Mouse (Mus musculus) kidney, postnatal 0 days (tissue): Measurements from ENCODE around the gene Omd. TPM values are rescaled to one million over a fixed set of nuclear protein-coding genes. Genes with fewer than 3 reads are reported as not detected.

Experiments used
- ATAC-seq: fragments of 200-750 bp; cut with Nextera tagmentation; replicated peaks from 2 replicates; pipeline ENCODE4 v1.8.0; 2017; ENCODE audit warnings: low read depth, moderate number of reproducible peaks, moderate TSS enrichment, moderate library complexity; ENCODE audit not compliant: low FRiP score
- DNase-seq: peaks from one replicate; pipeline ENCODE4 v3.0.0-alpha.2; 2016; ENCODE audit warnings: low spot score
- H3K27ac ChIP-seq: fragments of 300-500 bp; sonication (generic); 2 replicates; pipeline ENCODE4 v1.5.1; 2014; ENCODE audit warnings: mild to moderate bottlenecking
- H3K27me3 ChIP-seq: fragments of 300-500 bp; sonication (generic); 2 replicates; pipeline ENCODE4 v1.6.1; 2014; ENCODE audit warnings: low read length, mixed read lengths; ENCODE audit not compliant: insufficient read depth
- H3K36me3 ChIP-seq: fragments of 300-500 bp; sonication (generic); 2 replicates; pipeline ENCODE4 v1.6.1; 2014; ENCODE audit warnings: low read length, mixed read lengths; ENCODE audit not compliant: insufficient read depth
- H3K4me1 ChIP-seq: fragments of 300-500 bp; sonication (generic); replicated peaks from 2 replicates; pipeline ENCODE4 v1.6.1; 2014; ENCODE audit warnings: antibody characterized with exemption, low read length, mixed read lengths; ENCODE audit not compliant: insufficient read depth
- H3K4me2 ChIP-seq: fragments of 300-500 bp; sonication (generic); 2 replicates; pipeline ENCODE4 v1.6.1; 2014; ENCODE audit warnings: mild to moderate bottlenecking, low read length, moderate library complexity, mixed read lengths
- H3K4me3 ChIP-seq: fragments of 300-500 bp; sonication (generic); replicated peaks from 2 replicates; pipeline ENCODE4 v1.5.1; 2014; ENCODE audit warnings: low read depth, low read length
- H3K9ac ChIP-seq: fragments of 300-500 bp; sonication (generic); 2 replicates; pipeline ENCODE4 v1.6.1; 2014; ENCODE audit warnings: low read depth, low read length
- H3K9me3 ChIP-seq: fragments of 300-500 bp; sonication (generic); replicated peaks from 2 replicates; pipeline ENCODE4 v1.6.1; 2016; ENCODE audit warnings: low read length, inconsistent platforms, mixed read lengths
- CTCF ChIP-seq: IDR thresholded peaks from 2 replicates; pipeline ENCODE4 v1.5.1; 2016; ENCODE audit warnings: antibody characterized with exemption, low read depth, mild to moderate bottlenecking, moderate library complexity
- WGBS: fragments of 180-500 bp; shearing (Covaris S2); extraction: QIAGEN DNeasy Blood & Tissue Kit; methylation state at CpG from one replicate; pipeline ENCODE4 v1.1.7; 2014; 5-methylcytosine and 5-hydroxymethylcytosine counted together
- polyA plus RNA-seq: library from polyadenylated mRNA; unstranded; fragments of >200 nt; fragmentation: Nextera tagmentation; extraction: Ambion mirVana; gene quantifications from 2 replicates; pipeline ENCODE4 v1.2.1, GENCODE M21; 2015

The Omd gene
- polyA plus RNA-seq, 1 experiment from 2014 or later, result 1.6 TPM

DNA sequence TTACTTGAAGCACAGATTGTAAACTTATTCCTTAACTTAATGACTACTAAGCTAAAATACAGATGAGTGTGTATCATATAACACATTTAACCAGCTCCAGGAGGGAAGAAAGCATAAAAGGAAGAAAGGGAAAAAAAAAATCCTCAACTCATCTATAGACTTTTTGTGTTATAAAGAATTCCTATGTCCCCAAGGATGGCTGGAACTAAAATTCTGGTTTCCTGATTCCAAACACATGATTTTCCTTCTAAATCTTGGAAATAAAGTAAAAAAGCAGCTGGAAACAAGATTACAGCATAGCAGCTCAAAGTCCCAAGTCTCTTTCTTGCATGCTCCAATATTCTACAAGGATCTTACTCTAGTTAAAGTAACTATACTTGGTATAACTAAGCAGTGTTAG is 21.3 kb downstream of the Omd start:
- DNase-seq, result no peak
- H3K9me3 ChIP-seq, result no peaks in the 10 kb centered on the region
- no peaks in the 10 kb centered on the region for H3K27me3 ChIP-seq
- H3K4me1 ChIP-seq, result no peaks in the 10 kb centered on the region
- no peak overlapping the region for H3K27ac ChIP-seq
- no peak overlapping the region for H3K4me3 ChIP-seq
- TF ChIP-seq CTCF, result no peak
- no peaks in the 10 kb centered on the region for H3K36me3 ChIP-seq
- ATAC-seq, result no peak
- H3K9ac ChIP-seq, result no peak overlapping the region
- H3K4me2 ChIP-seq, result no peak overlapping the region

DNA sequence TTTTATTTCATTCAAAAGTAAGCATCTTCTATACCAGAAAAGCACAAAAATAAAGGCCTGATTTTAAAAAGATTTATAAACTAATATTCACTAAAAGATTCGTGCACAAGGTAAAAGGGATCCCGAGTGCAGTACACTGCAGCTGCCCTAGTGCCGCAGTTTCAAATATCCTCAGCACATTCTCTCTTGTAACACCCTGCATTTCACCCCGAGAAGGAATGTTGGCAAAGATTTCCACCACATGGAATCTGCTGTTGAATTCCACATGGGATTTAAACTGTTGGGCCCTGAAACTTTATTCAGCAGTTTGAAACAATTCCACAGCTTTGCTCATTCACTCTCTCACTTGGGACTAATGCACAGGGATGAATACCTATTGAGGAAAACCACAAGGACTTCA is 25.5 kb downstream of the Omd start, which contains the start of gene Ogn:
TSS of gene Ogn (plus strand) at position 333 of the 400 bp plus-strand sequence.
- Histone ChIP-seq H3K4me2 (peak within 1 kb of the TSS; percentile 31; the same call in 1 of the 2 replicates), H3K4me1 (no peaks in the 10 kb centered on the region), H3K36me3 (no peaks in the 10 kb centered on the region), H3K27ac (no peak within 1 kb of the TSS), H3K27me3 (no peaks in the 10 kb centered on the region), H3K9ac (no peak within 1 kb of the TSS), H3K9me3 (no peaks in the 10 kb centered on the region), H3K4me3 (peak within 1 kb of the TSS; percentile 14; the same call in 1 of the 2 replicates)
- ATAC-seq (no peak), DNase-seq (peak; percentile 78)
- TF ChIP-seq CTCF, result no peak
- WGBS, result 58% methylated on average over 4 of the region's 4 CpGs

DNA sequence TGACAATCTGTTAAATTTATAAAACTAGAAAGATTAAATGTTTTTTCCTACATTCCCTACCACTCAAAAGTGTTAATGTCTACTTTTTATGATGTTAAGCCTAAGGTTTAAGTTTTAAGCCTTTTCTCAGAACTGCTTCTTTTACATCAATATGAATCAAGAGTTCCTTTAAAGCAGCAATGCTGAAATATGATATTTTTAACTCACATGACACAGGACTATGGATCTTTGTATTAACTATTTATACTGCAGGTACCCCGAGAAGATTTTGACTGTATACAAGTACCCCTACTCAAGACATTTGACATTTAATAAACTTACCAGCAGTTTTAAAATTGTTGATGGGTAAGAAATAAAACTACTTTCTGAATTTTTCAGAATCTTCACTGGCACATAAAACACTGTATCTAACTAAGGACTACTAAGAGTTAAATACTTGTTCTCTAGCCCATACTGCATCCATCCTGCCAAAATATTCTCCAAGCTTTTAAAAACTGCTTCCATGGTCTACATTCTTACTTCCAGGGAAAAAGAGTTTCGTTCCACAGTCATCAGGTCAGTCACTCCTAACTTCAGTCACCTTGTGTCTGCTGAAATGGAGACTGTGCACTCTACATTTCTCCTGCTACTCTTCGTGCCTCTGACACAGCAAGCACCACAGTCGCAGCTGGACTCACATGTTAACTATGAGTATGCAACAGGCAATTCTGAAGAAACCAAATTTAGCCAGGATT is 26.5 kb downstream of the Omd start:
- no peak overlapping the region for H3K27ac ChIP-seq
- no peaks in the 10 kb centered on the region for H3K27me3 ChIP-seq
- no peak for TF ChIP-seq CTCF
- H3K9ac ChIP-seq, result no peak overlapping the region
- DNase-seq (peak; percentile 42), ATAC-seq (no peak)
- H3K4me3 ChIP-seq, result peak overlapping the region; percentile 14; the same call in 1 of the 2 replicates
- H3K4me2 ChIP-seq, result peak overlapping the region; percentile 31
- H3K4me1 ChIP-seq, result no peaks in the 10 kb centered on the region
- H3K9me3 ChIP-seq, result no peaks in the 10 kb centered on the region
- 60% methylated on average over 4 of the region's 4 CpGs for WGBS
- no peaks in the 10 kb centered on the region for H3K36me3 ChIP-seq

DNA sequence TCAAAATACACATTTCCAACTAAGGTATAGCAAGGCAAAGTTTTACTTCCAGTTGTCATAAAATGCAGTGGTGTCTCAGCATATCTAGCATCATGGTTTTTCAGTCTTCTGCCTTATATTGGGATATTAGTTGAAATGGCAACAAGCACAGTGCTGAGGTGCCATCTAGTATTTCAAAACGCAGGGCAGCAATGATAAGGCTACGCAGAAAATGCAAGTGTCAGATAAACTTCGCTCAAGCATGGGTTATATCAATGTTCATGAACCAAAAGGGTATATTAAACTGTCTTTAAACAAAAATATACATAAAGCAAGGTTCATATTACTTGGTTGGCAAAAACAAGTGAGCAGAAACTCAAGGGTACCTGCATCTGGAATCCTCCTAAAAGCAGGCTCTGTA is 34.8 kb downstream of the Omd start:
- Histone ChIP-seq H3K9me3 (no peaks in the 10 kb centered on the region), H3K4me2 (no peak overlapping the region), H3K27ac (no peak overlapping the region), H3K4me1 (no peaks in the 10 kb centered on the region), H3K36me3 (no peaks in the 10 kb centered on the region), H3K27me3 (no peaks in the 10 kb centered on the region), H3K4me3 (no peak overlapping the region), H3K9ac (no peak overlapping the region)
- DNase-seq, result no peak
- no peak for ATAC-seq
- WGBS, result 91% methylated on average over 3 of the region's 3 CpGs
- TF ChIP-seq CTCF, result no peak

DNA sequence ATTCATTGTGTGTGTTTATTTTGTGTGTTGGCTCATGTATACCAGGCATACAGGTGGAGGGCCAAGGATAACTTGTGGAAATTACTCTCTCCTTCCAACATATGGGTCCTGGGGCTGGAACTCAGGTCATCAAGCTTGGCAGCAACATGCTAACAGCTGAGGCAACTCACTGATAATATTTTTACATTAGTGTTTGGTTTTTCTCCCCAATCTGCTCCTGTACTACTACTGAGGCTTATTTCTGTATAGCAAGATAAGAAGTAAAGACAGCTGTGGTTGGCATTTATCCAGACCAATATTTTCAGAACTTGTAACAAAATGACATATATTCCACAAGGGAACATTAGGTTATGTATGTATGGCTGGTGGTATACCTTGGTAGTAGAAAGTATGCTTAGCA is 36.1 kb downstream of the Omd start:
- no peak overlapping the region for H3K27ac ChIP-seq
- DNase-seq (no peak), ATAC-seq (no peak)
- no peak for TF ChIP-seq CTCF
- no peak overlapping the region for H3K4me3 ChIP-seq
- H3K27me3 ChIP-seq, result no peaks in the 10 kb centered on the region
- no peak overlapping the region for H3K4me2 ChIP-seq
- no peaks in the 10 kb centered on the region for H3K4me1 ChIP-seq
- no peaks in the 10 kb centered on the region for H3K9me3 ChIP-seq
- H3K36me3 ChIP-seq, result no peaks in the 10 kb centered on the region
- H3K9ac ChIP-seq, result no peak overlapping the region

DNA sequence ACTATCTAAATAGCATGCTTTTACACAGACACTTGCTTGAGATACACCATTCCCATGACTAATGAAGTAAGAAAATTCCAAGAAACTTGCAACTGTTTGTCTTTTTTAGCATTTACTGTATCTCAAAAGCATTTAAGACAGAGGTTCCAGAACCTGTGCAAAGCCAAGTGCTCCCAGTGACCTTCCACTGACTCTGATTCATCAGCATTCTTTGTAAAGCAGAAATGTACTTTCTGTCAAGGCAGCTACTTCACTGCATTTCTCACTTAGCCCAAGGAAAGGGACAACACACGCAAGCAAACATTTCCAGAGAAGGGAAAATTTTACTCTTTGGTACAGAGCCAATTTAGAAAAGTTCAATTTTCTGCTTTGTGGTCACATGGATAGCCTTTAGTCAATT is 41.0 kb downstream of the Omd start:
- WGBS, result 79% methylated on average over 1 of the region's 1 CpGs

DNA sequence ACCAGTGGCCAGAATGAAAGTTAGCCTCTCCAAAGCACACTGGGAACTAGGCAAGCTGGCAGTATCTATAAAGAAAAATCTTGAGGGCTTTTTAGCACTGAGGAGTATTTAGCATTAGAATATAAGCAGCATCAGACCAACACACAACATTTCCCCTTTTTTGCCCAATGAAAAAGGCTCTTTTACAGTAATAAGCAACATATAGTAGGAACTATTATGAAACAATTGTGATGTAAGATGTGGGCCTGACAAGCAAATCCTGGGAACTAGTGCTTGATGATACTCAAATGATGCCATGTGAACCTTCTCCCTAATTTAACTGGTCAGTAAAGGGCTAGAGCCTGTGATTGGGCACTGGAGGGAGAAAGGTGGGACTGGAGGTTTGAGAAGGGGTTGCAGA is 45.9 kb downstream of the Omd start:
- no peak overlapping the region for H3K4me2 ChIP-seq
- H3K27me3 ChIP-seq, result no peaks in the 10 kb centered on the region
- TF ChIP-seq CTCF, result no peak
- ATAC-seq (no peak), DNase-seq (no peak)
- no peaks in the 10 kb centered on the region for H3K9me3 ChIP-seq
- no peak overlapping the region for H3K4me3 ChIP-seq
- H3K36me3 ChIP-seq, result no peaks in the 10 kb centered on the region
- no peaks in the 10 kb centered on the region for H3K4me1 ChIP-seq
- H3K9ac ChIP-seq, result no peak overlapping the region
- no peak overlapping the region for H3K27ac ChIP-seq

More for the DNA sequence above, 41.0 kb downstream of the Omd start:
- no peak overlapping the region for H3K4me3 ChIP-seq
- ATAC-seq (no peak), DNase-seq (no peak)
- no peaks in the 10 kb centered on the region for H3K36me3 ChIP-seq
- no peaks in the 10 kb centered on the region for H3K9me3 ChIP-seq
- TF ChIP-seq CTCF, result no peak
- H3K27ac ChIP-seq, result no peak overlapping the region
- no peaks in the 10 kb centered on the region for H3K27me3 ChIP-seq
- no peaks in the 10 kb centered on the region for H3K4me1 ChIP-seq
- no peak overlapping the region for H3K9ac ChIP-seq
- no peak overlapping the region for H3K4me2 ChIP-seq
